Mouse (Mus musculus) lung, postnatal 0 days (tissue): ENCODE data around the gene Man1c1. TPM values are rescaled to one million over a fixed set of nuclear protein-coding genes. Genes with fewer than 3 reads are reported as not detected.

Experiments
- ATAC-seq: fragments of 200-750 bp; cut with Nextera tagmentation; 2 replicates; pipeline ENCODE4 v1.8.0; 2017; ENCODE audit warnings: moderate library complexity
- DNase-seq: peaks from one replicate; pipeline ENCODE4 v3.0.0-alpha.2; 2016; ENCODE audit warnings: low spot score
- H3K27ac ChIP-seq: fragments of 300-500 bp; sonication (generic); 2 replicates; pipeline ENCODE4 v1.5.1; 2014; ENCODE audit warnings: antibody characterized with exemption, mild to moderate bottlenecking, low read length, mixed read lengths
- H3K27me3 ChIP-seq: fragments of 300-500 bp; sonication (generic); replicated peaks from 2 replicates; pipeline ENCODE4 v1.6.1; 2014; ENCODE audit warnings: low read length, mixed read lengths; ENCODE audit not compliant: insufficient read depth
- H3K36me3 ChIP-seq: fragments of 300-500 bp; sonication (generic); 2 replicates; pipeline ENCODE4 v1.6.1; 2014; ENCODE audit warnings: low read length, mixed read lengths; ENCODE audit not compliant: insufficient read depth
- H3K4me1 ChIP-seq: fragments of 300-500 bp; sonication (generic); 2 replicates; pipeline ENCODE4 v1.6.1; 2014; ENCODE audit warnings: antibody characterized with exemption, low read depth, low read length, mixed read lengths; ENCODE audit not compliant: insufficient read depth
- H3K4me2 ChIP-seq: fragments of 300-500 bp; sonication (generic); replicated peaks from 2 replicates; pipeline ENCODE4 v1.6.1; 2014; ENCODE audit warnings: low read depth, mild to moderate bottlenecking, low read length, moderate library complexity, mixed read lengths
- H3K4me3 ChIP-seq: fragments of 300-500 bp; sonication (generic); 2 replicates; pipeline ENCODE4 v1.5.1; 2014; ENCODE audit warnings: low read depth, low read length
- H3K9ac ChIP-seq: fragments of 300-500 bp; sonication (generic); replicated peaks from 2 replicates; pipeline ENCODE4 v1.6.1; 2014; ENCODE audit warnings: low read depth, mild to moderate bottlenecking
- H3K9me3 ChIP-seq: fragments of 300-500 bp; sonication (generic); 2 replicates; pipeline ENCODE4 v1.6.1; 2016; ENCODE audit warnings: low read length, mixed read lengths
- CTCF ChIP-seq: IDR thresholded peaks from 2 replicates; pipeline ENCODE4 v1.5.1; 2016; ENCODE audit warnings: antibody characterized with exemption, mild to moderate bottlenecking
- EP300 ChIP-seq: IDR thresholded peaks from 2 replicates; pipeline ENCODE4 v1.6.1; 2016; ENCODE audit warnings: antibody characterized with exemption, mild to moderate bottlenecking, control low read depth
- WGBS: fragments of 180-500 bp; shearing (Covaris S2); extraction: QIAGEN DNeasy Blood & Tissue Kit; methylation state at CpG from one replicate; pipeline ENCODE4 v1.1.7; 2014; 5-methylcytosine and 5-hydroxymethylcytosine counted together
- polyA plus RNA-seq: library from polyadenylated mRNA; unstranded; fragments of >200 nt; fragmentation: Nextera tagmentation; extraction: Ambion mirVana; gene quantifications from 2 replicates; pipeline ENCODE4 v1.2.1, GENCODE M21; 2015

The Man1c1 gene
- polyA plus RNA-seq, 1 experiment from 2014 or later: 3.0 TPM

GRCm38 (mm10) chr4:134639325-134639724, 64.8 kb downstream of the Man1c1 start:
- Histone ChIP-seq H3K9ac (no peak overlapping the region), H3K36me3 (no peaks in the 10 kb centered on the region)
- no peak for ATAC-seq

GRCm38 (mm10) chr4:134638111-134638550, 66.0 kb downstream of the Man1c1 start:
- H3K4me3 ChIP-seq: no peak overlapping the region
- H3K4me2 ChIP-seq: no peak overlapping the region
- TF ChIP-seq EP300 (no peak), CTCF (no peak)
- ATAC-seq (0 out of 2 replicates have a peak, but pooled peaks have one; percentile 19), DNase-seq (no peak)
- H3K27ac ChIP-seq: no peak overlapping the region
- H3K36me3 ChIP-seq: no peaks in the 10 kb centered on the region
- H3K9ac ChIP-seq: no peak overlapping the region
- no peaks in the 10 kb centered on the region for H3K27me3 ChIP-seq
- WGBS: 61% methylated on average over 5 of the region's 5 CpGs
- no peaks in the 10 kb centered on the region for H3K9me3 ChIP-seq
- 0 out of 2 replicates have a peak, but pooled peaks cover under 1% of the 10 kb centered on the region for H3K4me1 ChIP-seq

More at GRCm38 (mm10) chr4:134639325-134639724, 64.8 kb downstream of the Man1c1 start:
- Histone ChIP-seq H3K4me1 (no peaks in the 10 kb centered on the region), H3K4me2 (no peak overlapping the region), H3K27me3 (no peaks in the 10 kb centered on the region), H3K9me3 (no peaks in the 10 kb centered on the region), H3K4me3 (no peak overlapping the region), H3K27ac (no peak overlapping the region)
- TF ChIP-seq EP300 (no peak), CTCF (no peak)
- DNase-seq: no peak
- 79% methylated on average over 7 of the region's 7 CpGs for WGBS

GRCm38 (mm10) chr4:134636406-134636805, 67.7 kb downstream of the Man1c1 start:
- Histone ChIP-seq H3K9ac (no peak overlapping the region), H3K27me3 (no peaks in the 10 kb centered on the region), H3K9me3 (no peaks in the 10 kb centered on the region), H3K36me3 (no peaks in the 10 kb centered on the region), H3K27ac (no peak overlapping the region), H3K4me3 (no peak overlapping the region), H3K4me1 (0 out of 2 replicates have a peak, but pooled peaks cover 3% of the 10 kb centered on the region), H3K4me2 (no peak overlapping the region)
- TF ChIP-seq EP300: no peak
- TF ChIP-seq CTCF: no peak
- DNase-seq (no peak), ATAC-seq (no peak)
- WGBS: 51% methylated on average over 8 of the region's 8 CpGs

GRCm38 (mm10) chr4:134634001-134634400, 70.1 kb downstream of the Man1c1 start:
- H3K9ac ChIP-seq: no peak overlapping the region
- no peak overlapping the region for H3K27ac ChIP-seq
- H3K9me3 ChIP-seq: no peaks in the 10 kb centered on the region
- no peaks in the 10 kb centered on the region for H3K36me3 ChIP-seq
- H3K4me1 ChIP-seq: 0 out of 2 replicates have a peak, but pooled peaks cover 3% of the 10 kb centered on the region
- TF ChIP-seq CTCF: no peak
- no peak for TF ChIP-seq EP300
- H3K4me3 ChIP-seq: no peak overlapping the region
- DNase-seq (no peak), ATAC-seq (no peak)
- H3K4me2 ChIP-seq: no peak overlapping the region
- WGBS: 63% methylated on average over 13 of the region's 13 CpGs
- no peaks in the 10 kb centered on the region for H3K27me3 ChIP-seq

GRCm38 (mm10) chr4:134632131-134632711, 71.9 kb downstream of the Man1c1 start:
- Histone ChIP-seq H3K36me3 (no peaks in the 10 kb centered on the region), H3K4me1 (0 out of 2 replicates have a peak, but pooled peaks cover 3% of the 10 kb centered on the region), H3K4me2 (no peak overlapping the region), H3K27ac (peak overlapping the region; percentile 71), H3K9ac (no peak overlapping the region), H3K27me3 (no peaks in the 10 kb centered on the region), H3K9me3 (no peaks in the 10 kb centered on the region), H3K4me3 (no peak overlapping the region)
- TF ChIP-seq CTCF (no peak), EP300 (peak; percentile 46; the same call in 1 of the 2 replicates)
- 25% methylated on average over 13 of the region's 13 CpGs for WGBS
- ATAC-seq: peak; percentile 89
- peak; percentile 87 for DNase-seq

- Histone ChIP-seq H3K27ac (peak overlapping the region; percentile 71), H3K36me3 (no peaks in the 10 kb centered on the region), H3K4me2 (no peak overlapping the region), H3K27me3 (no peaks in the 10 kb centered on the region), H3K4me1 (0 out of 2 replicates have a peak, but pooled peaks cover 3% of the 10 kb centered on the region), H3K9me3 (no peaks in the 10 kb centered on the region), H3K9ac (no peak overlapping the region), H3K4me3 (no peak overlapping the region)
- no peak for ATAC-seq
- 82% methylated on average over 14 of the region's 14 CpGs for WGBS
- no peak for DNase-seq
- TF ChIP-seq CTCF: no peak
- TF ChIP-seq EP300: no peak
These were observed 72.5 kb downstream of the Man1c1 start for GRCm38 (mm10) chr4:134631471-134632130.
